Mouse (Mus musculus): ENCODE data around the gene Sfi1.

DNA sequence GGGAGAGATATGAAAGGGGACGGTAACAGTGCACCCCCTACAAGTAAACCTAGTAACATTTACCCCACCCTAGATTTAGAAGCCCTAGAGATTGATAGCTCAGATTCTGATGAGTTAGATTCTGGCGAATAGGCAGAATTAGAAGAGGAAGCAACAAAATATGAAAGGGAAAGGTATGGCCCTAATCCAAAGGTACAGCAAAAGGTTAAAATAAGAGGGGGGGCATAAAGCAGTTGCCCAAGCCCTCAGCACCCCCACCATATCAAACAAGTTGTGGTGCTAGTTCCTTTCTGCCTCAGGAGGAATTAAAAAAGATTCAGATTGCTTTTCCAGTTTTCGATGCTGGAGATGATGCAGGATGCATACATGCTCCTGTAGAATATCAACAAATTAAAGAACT is 87.1 kb downstream of the Sfi1 start:
- TF ChIP-seq CTCF (IDR thresholded peaks at IDR 0.05; ENCODE audit: low read depth, low read length) (no peak), GATA1 (IDR thresholded peaks at IDR 0.05; ENCODE audit: borderline replicate concordance, low read length) (no peak)

Data from G1E (cell line).